Mouse (Mus musculus): Measurements from ENCODE around the gene Uck1. TPM values are rescaled to one million over a fixed set of nuclear protein-coding genes. Genes with fewer than 3 reads are reported as not detected.
"Not testable (repeated sequence)": the region's sequence is repeated elsewhere in the genome, so short reads cannot be mapped to it uniquely, and the experiment has no call there.

Gene Uck1
- 10 to 100 TPM; 52.8 to 60.0 TPM for total RNA-seq (2021)

- DNase-seq (ENCODE audit: extremely low spot score in 1 of 2, low spot score in 1 of 2) = peak; percentile 74 to 79
Observed at GRCm38 (mm10) chr2:32259657-32260417, at the start of gene Uck1. Uck1 (minus strand) TSS chr2:32260159.

- DNase-seq (ENCODE audit: extremely low spot score in 1 of 2, low spot score in 1 of 2) = peak in 1 of 2 experiments; percentile 18
Observed at GRCm38 (mm10) chr2:32308870-32309568, 49.1 kb upstream of the Uck1 start.

GRCm38 (mm10) chr2:32307941-32308760 lies 48.2 kb upstream of the Uck1 start:
- DNase-seq (ENCODE audit: extremely low spot score in 1 of 2, low spot score in 1 of 2) = peak in 1 of 2 experiments; percentile 71

- peak in 1 of 2 experiments; percentile 13 for DNase-seq (ENCODE audit: extremely low spot score in 1 of 2, low spot score in 1 of 2)
Observed at GRCm38 (mm10) chr2:32307247-32307798, 47.4 kb upstream of the Uck1 start.

- no peak for DNase-seq (ENCODE audit: extremely low spot score in 1 of 2, low spot score in 1 of 2)
Observed at GRCm38 (mm10) chr2:32306176-32306575, 46.2 kb upstream of the Uck1 start.

- no peak for DNase-seq (ENCODE audit: extremely low spot score in 1 of 2, low spot score in 1 of 2)
Observed at GRCm38 (mm10) chr2:32305668-32306067, 45.7 kb upstream of the Uck1 start.

- peak in 1 of 2 experiments; percentile 64 for DNase-seq (ENCODE audit: extremely low spot score in 1 of 2, low spot score in 1 of 2)
Observed at GRCm38 (mm10) chr2:32304145-32304832, 44.3 kb upstream of the Uck1 start.

- DNase-seq (ENCODE audit: extremely low spot score in 1 of 2, low spot score in 1 of 2) = peak in 1 of 2 experiments; percentile 14
Observed at GRCm38 (mm10) chr2:32302952-32303351, 43.0 kb upstream of the Uck1 start.

- DNase-seq (ENCODE audit: extremely low spot score in 1 of 2, low spot score in 1 of 2) = no peak
Observed at GRCm38 (mm10) chr2:32299469-32299868, 39.5 kb upstream of the Uck1 start.

- DNase-seq (ENCODE audit: extremely low spot score in 1 of 2, low spot score in 1 of 2) = not testable (repeated sequence)
Observed at GRCm38 (mm10) chr2:32295842-32296241, 35.9 kb upstream of the Uck1 start.

GRCm38 (mm10) chr2:32295285-32295684 lies 35.3 kb upstream of the Uck1 start:
- no peak for DNase-seq (ENCODE audit: extremely low spot score in 1 of 2, low spot score in 1 of 2)

GRCm38 (mm10) chr2:32294348-32294747 lies 34.4 kb upstream of the Uck1 start:
- DNase-seq (ENCODE audit: extremely low spot score in 1 of 2, low spot score in 1 of 2) = no peak

- DNase-seq (ENCODE audit: extremely low spot score in 1 of 2, low spot score in 1 of 2) = no peak
Observed at GRCm38 (mm10) chr2:32289578-32289977, 29.6 kb upstream of the Uck1 start.

- no peak for DNase-seq (ENCODE audit: extremely low spot score in 1 of 2, low spot score in 1 of 2)
Observed at GRCm38 (mm10) chr2:32288371-32288931, 28.5 kb upstream of the Uck1 start.

- DNase-seq (ENCODE audit: extremely low spot score in 1 of 2, low spot score in 1 of 2) = peak; percentile 93 to 98
Observed at GRCm38 (mm10) chr2:32287923-32288367, 28.0 kb upstream of the Uck1 start, which contains the start of gene Swi5. Swi5 (minus strand) TSS chr2:32288075.

GRCm38 (mm10) chr2:32287334-32287840 lies 27.4 kb upstream of the Uck1 start, which contains the start of gene Golga2:
Golga2 (plus strand) TSS chr2:32287384.
- DNase-seq (ENCODE audit: extremely low spot score in 1 of 2, low spot score in 1 of 2) = no peak

GRCm38 (mm10) chr2:32283986-32284385 lies 24.0 kb upstream of the Uck1 start:
- no peak for DNase-seq (ENCODE audit: extremely low spot score in 1 of 2, low spot score in 1 of 2)

GRCm38 (mm10) chr2:32282727-32283126 lies 22.8 kb upstream of the Uck1 start:
- no peak for DNase-seq (ENCODE audit: extremely low spot score in 1 of 2, low spot score in 1 of 2)

GRCm38 (mm10) chr2:32282289-32282688 lies 22.3 kb upstream of the Uck1 start:
- DNase-seq (ENCODE audit: extremely low spot score in 1 of 2, low spot score in 1 of 2) = no peak
